ENCODE assay signal across 9 mouse cellular contexts in the genomic region with DNA sequence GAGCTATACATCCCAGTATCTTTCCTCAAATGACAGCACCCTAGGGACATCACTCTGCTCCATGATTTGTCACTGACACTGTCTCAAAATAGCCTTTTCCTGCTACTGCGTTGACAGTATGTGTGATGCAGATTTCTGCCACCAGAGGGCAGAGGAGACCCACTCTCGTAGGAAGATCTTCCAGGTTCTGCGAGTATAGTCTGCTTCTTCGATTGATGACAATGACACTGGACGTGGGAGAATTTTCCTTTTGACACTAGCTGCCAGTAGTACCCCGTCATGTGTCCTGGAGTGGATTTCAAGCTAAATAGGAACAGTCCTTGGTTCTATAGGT. TPM values are rescaled to one million over a fixed set of nuclear protein-coding genes. Genes with fewer than 3 reads are reported as not detected.
DNase-seq lines count a peak whose midpoint lies in the region; ATAC-seq and TF ChIP-seq lines count a peak whose summit lies in the region.
"Had no signal": no experiment of that assay in that cellular context is flagged by ENCODE, and none has a peak within 500 bp of the region (broad histone marks: within the 10 kb centered on the region; RNA-seq: fewer than 3 reads in every experiment).

No protein-coding gene starts in this region.

- H3K4me2 ChIP-seq in kidney, postnatal 0 days (ENCODE audit: low read length): no peak overlapping the region
- H3K4me2 ChIP-seq in neural tube, embryonic 12.5 days (replicated peaks): no peak overlapping the region
- H3K4me2 ChIP-seq: limb, embryonic 13.5 days had no signal

- no peak overlapping the region for H3K27ac ChIP-seq in kidney, postnatal 0 days
- no peak overlapping the region for H3K27ac ChIP-seq in liver, adult 2 months (replicated peaks; ENCODE audit: insufficient read depth, low read depth, low read length)
- no peak overlapping the region for H3K27ac ChIP-seq in neural tube, embryonic 12.5 days
- H3K27ac ChIP-seq: limb, embryonic 13.5 days had no signal

- no peak overlapping the region for H3K9ac ChIP-seq in kidney, postnatal 0 days (ENCODE audit: low read depth, low read length)
- no peak overlapping the region for H3K9ac ChIP-seq in liver, adult 2 months (ENCODE audit: low read depth, low read length)
- H3K9ac ChIP-seq in neural tube, embryonic 12.5 days: no peak overlapping the region
- H3K9ac ChIP-seq: limb, embryonic 13.5 days had no signal

- H3K9me3 ChIP-seq in E14TG2a.4 (ENCODE audit: low read length): peaks cover 26% of the 10 kb centered on the region
- H3K9me3 ChIP-seq in kidney, postnatal 0 days (replicated peaks; ENCODE audit: low read length): no peaks in the 10 kb centered on the region
- H3K9me3 ChIP-seq in neural tube, embryonic 12.5 days: no peaks in the 10 kb centered on the region

- no peaks in the 10 kb centered on the region for H3K36me3 ChIP-seq in E14TG2a.4 (ENCODE audit: insufficient read depth, low read length)
- no peaks in the 10 kb centered on the region for H3K36me3 ChIP-seq in kidney, postnatal 0 days (ENCODE audit: insufficient read depth, low read length)
- no peaks in the 10 kb centered on the region for H3K36me3 ChIP-seq in liver, adult 2 months (ENCODE audit: control insufficient read depth, insufficient read depth, low read length)
- H3K36me3 ChIP-seq in neural tube, embryonic 12.5 days: no peaks in the 10 kb centered on the region
- H3K36me3 ChIP-seq: limb, embryonic 13.5 days had no signal

- H3K4me1 ChIP-seq in E14TG2a.4 (replicated peaks; ENCODE audit: low read depth, low read length): no peaks in the 10 kb centered on the region
- H3K4me1 ChIP-seq in kidney, postnatal 0 days (replicated peaks; ENCODE audit: insufficient read depth, low read length): no peaks in the 10 kb centered on the region
- H3K4me1 ChIP-seq in liver, adult 2 months (ENCODE audit: control insufficient read depth, insufficient read depth, low read length): no peaks in the 10 kb centered on the region
- H3K4me1 ChIP-seq in neural tube, embryonic 12.5 days: no peaks in the 10 kb centered on the region
- H3K4me1 ChIP-seq: limb, embryonic 13.5 days had no signal

- H3K4me3 ChIP-seq in E14TG2a.4 (replicated peaks; ENCODE audit: low read length): no peak overlapping the region
- no peak overlapping the region for H3K4me3 ChIP-seq in kidney, postnatal 0 days (replicated peaks; ENCODE audit: low read depth, low read length)
- H3K4me3 ChIP-seq in liver, adult 2 months (ENCODE audit: insufficient read depth, low read depth, low read length): no peak overlapping the region
- no peak overlapping the region for H3K4me3 ChIP-seq in neural tube, embryonic 12.5 days
- H3K4me3 ChIP-seq: limb, embryonic 13.5 days had no signal

- peak; percentile 60 for DNase-seq in adrenal gland, adult 18-20 months (ENCODE audit: low spot score in 2 of 2)
- peak; percentile 87 for DNase-seq in embryo, embryonic 10.5 days (ENCODE audit: low spot score)
- DNase-seq in gonadal fat pad, adult 2 months (ENCODE audit: low read depth): peak; percentile 8
- peak; percentile 81 for DNase-seq in kidney, postnatal 0 days (ENCODE audit: low spot score)
- peak; percentile 41 for DNase-seq in liver, adult 2 months (ENCODE audit: extremely low read depth, low read depth, low spot score)
- peak; percentile 42 for DNase-seq in urinary bladder, postnatal 36 days (ENCODE audit: low spot score in 2 of 2)

- TF ChIP-seq CTCF in E14TG2a.4 (conservative IDR thresholded peaks at IDR 0.05; ENCODE audit: low read length): peak; percentile 91
- peak; percentile 97 for TF ChIP-seq CTCF in kidney, postnatal 0 days (IDR thresholded peaks at IDR 0.05; ENCODE audit: low read depth)
- TF ChIP-seq CTCF in liver, adult 2 months (IDR thresholded peaks at IDR 0.05; ENCODE audit: low read depth, low read length): peak; percentile 71

- no peak for ATAC-seq in kidney, postnatal 0 days (replicated peaks; ENCODE audit: low FRiP score, low read depth)
- ATAC-seq in neural tube, embryonic 12.5 days (ENCODE audit: low FRiP score, low read depth): peak; percentile 41; the same call in 1 of the 2 replicates

- no peaks in the 10 kb centered on the region for H3K27me3 ChIP-seq in E14TG2a.4 (ENCODE audit: insufficient read depth, low read length)
- H3K27me3 ChIP-seq in kidney, postnatal 0 days (ENCODE audit: insufficient read depth, low read length): no peaks in the 10 kb centered on the region
- no peaks in the 10 kb centered on the region for H3K27me3 ChIP-seq in liver, adult 2 months (ENCODE audit: control insufficient read depth, insufficient read depth, low read length)
- no peaks in the 10 kb centered on the region for H3K27me3 ChIP-seq in neural tube, embryonic 12.5 days (replicated peaks)
- H3K27me3 ChIP-seq: limb, embryonic 13.5 days had no signal

- no peaks in the 10 kb centered on the region for H3K79me2 ChIP-seq in liver, adult 2 months (ENCODE audit: control insufficient read depth, insufficient read depth, low read length)

- WGBS in kidney, postnatal 0 days: 10% methylated on average over 6 of the region's 6 CpGs
- WGBS in liver, adult 2 months: 9% methylated on average over 6 of the region's 6 CpGs
- whole genome bisulfite sequencing in neural tube, embryonic 12.5 days: 13% methylated on average over 6 of the region's 6 CpGs

- no peak for TF ChIP-seq POLR2A in liver, adult 2 months (IDR thresholded peaks at IDR 0.05; ENCODE audit: extremely low read depth, insufficient read depth, low read length)

RNA-seq across cellular contexts. Expression of gene Rabl2, which starts 31.9 kb away (rescaled TPM):
- 1 to 10 TPM; 9.2 to 9.9 TPM for total RNA-seq in adrenal gland, adult 18-20 months (2021)
- polyA plus RNA-seq in gonadal fat pad, adult 2 months (2012; rRNA removed): 19.8 and 23.4 TPM in 2 replicates
- polyA plus RNA-seq in kidney, postnatal 0 days (2015; fragmentation: Nextera tagmentation; extraction: Ambion mirVana): 38.0 and 39.8 TPM in 2 replicates
- total RNA-seq in liver, adult 2 months (2014; rRNA removed): 1.4 and 1.7 TPM in 2 replicates
- polyA plus RNA-seq in liver, adult 2 months (2012; rRNA removed): 3.6 and 4.0 TPM in 2 replicates
- 74.7 and 82.9 TPM in 2 replicates for polyA plus RNA-seq in neural tube, embryonic 12.5 days (2016; fragmentation: Nextera tagmentation; extraction: Ambion mirVana)

RNA-seq across cellular contexts. Expression of gene Acr, which starts 55.5 kb away (rescaled TPM):
- not detected for total RNA-seq in adrenal gland, adult 18-20 months (2021)
- polyA plus RNA-seq in gonadal fat pad, adult 2 months (2012; rRNA removed): 2.0 and 2.1 TPM in 2 replicates
- not detected in 2 replicates for polyA plus RNA-seq in kidney, postnatal 0 days (2015; fragmentation: Nextera tagmentation; extraction: Ambion mirVana)
- not detected in 2 replicates for total RNA-seq in liver, adult 2 months (2014; rRNA removed)
- 0.10 and 0.16 TPM in 2 replicates for polyA plus RNA-seq in liver, adult 2 months (2012; rRNA removed)
- 1.0 TPM in 2 replicates for polyA plus RNA-seq in neural tube, embryonic 12.5 days (2016; fragmentation: Nextera tagmentation; extraction: Ambion mirVana)
- polyA plus RNA-seq: limb, embryonic 13.5 days had no signal

Comparison
In these comparisons a context has a peak if more than half of its experiments do, and no peak if none do; other contexts are left out.
1. DNase-seq: peak in every context shown above with its lines; median percentile 87 in embryo, embryonic 10.5 days; 81 in kidney, postnatal 0 days; 60 in adrenal gland, adult 18-20 months; 42 in urinary bladder, postnatal 36 days; 41 in liver, adult 2 months; 8 in gonadal fat pad, adult 2 months.